Mouse (Mus musculus) right cerebral cortex, postnatal 14 days (tissue): ENCODE measurements around the gene P2ry4.

Experiments used
- DNase-seq: peaks from one replicate; pipeline ENCODE4 v3.0.0; 2022

The P2ry4 gene

DNA sequence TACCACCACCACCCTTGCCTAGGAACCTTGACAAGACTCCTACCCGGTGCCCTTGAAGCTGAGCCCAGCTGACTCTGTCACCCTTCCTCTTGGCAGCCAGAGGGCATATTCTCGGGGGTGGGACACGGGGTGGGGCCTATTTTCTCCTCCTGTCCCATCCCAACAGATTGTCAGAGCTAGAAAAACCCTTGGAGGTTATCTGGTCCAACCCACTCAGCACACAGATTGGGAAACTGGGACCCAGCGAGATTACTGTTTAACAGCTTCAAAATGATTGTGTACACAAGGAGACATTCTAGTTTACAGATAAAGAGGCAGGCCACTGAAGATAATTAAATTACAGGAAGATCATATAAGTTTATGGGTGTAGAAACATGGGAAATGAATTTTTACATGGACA is at the start of gene P2ry4:
P2ry4 (minus strand) TSS at position 79 of the 400 bp plus-strand sequence.
- no peak for DNase-seq

DNA sequence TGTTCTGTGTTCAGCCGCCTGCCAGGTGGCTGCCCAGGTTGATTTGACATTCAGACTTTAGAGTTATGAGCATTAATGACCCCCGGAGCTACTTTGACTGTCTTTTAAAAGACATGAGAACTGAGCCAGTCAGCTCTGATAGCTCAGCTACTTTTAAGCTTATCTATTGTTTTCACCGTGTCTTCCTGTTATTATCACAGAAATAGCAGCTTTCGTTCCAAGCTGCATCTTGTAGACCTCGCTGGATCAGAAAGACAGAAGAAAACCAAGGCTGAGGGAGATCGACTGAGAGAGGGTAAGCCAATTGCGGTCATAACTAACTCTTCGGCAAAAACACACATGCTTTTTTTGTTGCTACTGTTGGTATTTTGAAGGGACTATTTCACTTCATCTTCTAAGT is 43.8 kb upstream of the P2ry4 start:
- DNase-seq: no peak

DNA sequence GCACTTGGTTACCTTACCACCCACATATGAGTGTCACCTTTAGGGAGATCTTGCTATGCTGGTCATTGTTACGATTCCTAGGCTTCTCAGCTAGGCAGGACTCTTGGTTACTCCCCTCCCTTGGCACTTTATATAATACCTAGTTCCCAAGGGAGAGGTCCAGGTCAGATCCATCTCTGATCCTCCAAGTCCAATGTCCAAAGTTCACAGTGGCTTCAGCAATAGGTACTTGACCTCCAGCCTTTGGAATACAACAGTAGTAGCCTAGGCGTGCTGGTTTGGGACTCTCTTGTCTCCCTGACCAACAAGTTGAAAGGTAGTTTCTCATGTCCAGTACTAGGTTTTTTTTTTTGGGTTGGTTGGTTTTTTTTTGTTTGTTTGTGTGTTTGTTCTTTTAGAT is 34.4 kb upstream of the P2ry4 start:
- DNase-seq: no peak

DNA sequence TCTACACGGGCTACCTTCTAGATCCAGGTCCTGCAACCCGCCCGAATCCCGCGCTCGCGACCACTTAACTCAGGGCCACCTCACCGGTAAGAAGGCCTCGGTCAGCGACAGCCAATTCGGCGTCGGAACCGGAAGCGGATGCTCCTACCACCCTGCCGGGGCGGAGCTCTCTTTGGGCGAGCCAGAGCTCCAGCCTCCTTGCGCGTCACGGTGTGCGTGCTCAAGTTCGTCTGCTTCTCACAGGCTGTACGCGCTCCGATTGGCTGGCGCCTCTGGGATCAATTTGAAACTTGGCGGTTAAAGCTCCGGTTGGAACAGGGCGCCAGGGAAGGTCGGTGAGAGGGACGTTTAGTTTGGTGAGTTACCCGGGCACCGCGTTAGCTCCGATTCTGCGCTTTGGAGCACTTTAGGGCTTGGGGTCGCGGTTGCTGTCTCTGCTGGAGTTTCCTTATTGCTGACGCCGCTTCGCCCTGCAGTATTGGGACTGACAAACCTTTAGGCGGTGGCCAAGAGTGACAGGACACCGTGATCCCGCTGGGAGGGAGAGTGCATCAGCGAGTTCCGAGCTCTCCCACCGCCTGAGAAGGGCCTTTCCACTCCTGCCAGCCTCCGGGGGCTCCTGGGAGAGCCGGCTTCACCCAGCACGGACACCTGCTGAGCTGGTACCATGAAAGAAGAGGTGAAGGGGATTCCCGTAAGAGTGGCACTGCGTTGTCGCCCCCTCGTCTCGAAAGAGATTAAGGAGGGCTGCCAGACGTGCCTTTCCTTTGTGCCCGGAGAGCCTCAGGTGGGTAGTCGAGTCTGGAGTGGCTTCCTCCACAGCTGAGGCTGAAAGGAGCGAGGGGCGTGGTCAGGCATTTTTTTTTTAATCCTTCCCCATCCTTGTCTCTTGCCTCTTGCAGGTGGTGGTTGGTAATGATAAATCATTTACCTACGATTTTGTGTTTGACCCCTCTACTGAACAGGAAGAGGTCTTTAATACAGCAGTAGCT is 31.4 kb upstream of the P2ry4 start, which contains the start of gene Pdzd11:
Pdzd11 (minus strand) TSS at position 767 of the 992 bp plus-strand sequence.
- DNase-seq: peak; percentile 85

DNA sequence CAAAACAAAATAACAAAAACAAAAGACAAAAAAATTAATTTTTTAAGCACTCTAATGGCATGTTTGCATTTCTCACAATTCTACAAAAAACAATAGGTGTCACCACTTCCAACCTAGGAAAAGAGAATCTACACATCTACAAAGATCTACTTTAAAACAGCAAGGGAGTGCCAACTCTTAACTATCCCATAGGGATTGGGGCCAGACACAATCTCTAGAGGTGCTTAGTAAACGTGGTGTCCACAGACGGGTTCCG is 30.8 kb upstream of the P2ry4 start, which contains the start of gene Kif4:
Kif4 (plus strand) TSS at position 192 of the 256 bp plus-strand sequence.
- no peak for DNase-seq

DNA sequence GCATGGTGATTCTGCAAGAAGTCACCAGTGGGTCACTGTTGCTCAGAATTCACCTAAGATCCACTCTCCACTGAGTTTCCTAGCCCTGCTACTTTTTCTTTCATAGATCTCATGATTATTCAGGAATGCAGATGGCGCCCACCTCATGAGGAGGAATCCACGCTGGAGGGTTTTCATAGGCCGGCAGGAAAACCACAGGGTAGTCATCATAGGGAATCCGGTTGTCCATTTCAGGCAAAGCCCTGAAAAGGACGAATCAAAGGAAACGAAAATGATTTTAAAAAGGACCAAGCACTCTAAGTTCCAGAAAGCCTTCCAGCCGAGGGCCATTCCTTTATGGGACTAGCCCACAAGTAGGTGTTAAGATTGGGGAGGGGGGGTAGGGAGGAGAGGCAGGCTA is 30.5 kb upstream of the P2ry4 start:
- DNase-seq: no peak

DNA sequence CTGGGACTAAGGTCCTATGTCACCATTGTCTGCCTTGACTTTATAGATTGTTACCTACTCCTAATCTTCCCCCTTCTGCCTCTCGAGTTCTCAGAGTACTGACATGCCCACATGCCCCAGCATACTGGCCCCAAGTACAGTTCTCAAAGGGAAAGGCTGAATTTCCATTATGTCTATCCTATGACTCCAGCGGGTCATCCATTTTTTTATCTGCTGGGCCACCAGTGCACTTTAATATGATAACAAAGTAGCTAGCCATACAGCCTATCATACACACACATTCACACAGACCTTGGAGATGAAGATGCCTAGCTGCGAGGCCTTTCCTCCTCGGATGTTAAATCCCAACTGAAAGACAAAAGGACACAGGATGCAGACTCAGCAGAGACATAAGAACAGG is 29.6 kb upstream of the P2ry4 start:
- no peak for DNase-seq

DNA sequence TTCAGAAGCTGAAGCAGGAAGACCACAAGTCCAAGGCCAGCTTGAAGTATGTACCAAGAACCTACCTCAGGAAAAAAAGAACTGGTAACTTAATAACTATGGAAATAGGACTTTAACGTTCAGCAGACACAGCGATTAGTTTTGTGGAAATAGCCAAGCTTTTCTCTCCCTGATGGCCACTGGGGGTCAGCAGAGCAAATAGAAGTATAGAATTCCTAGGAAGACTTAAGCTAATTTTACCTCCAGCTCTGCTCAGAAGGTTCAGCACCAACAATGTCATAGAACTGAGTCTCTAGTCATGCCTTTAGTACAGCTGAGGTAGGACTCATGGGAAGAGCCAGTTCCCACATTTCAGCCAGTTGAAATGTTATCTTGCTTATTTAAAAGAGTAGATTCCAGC is 26.7 kb upstream of the P2ry4 start:
- no peak for DNase-seq

DNA sequence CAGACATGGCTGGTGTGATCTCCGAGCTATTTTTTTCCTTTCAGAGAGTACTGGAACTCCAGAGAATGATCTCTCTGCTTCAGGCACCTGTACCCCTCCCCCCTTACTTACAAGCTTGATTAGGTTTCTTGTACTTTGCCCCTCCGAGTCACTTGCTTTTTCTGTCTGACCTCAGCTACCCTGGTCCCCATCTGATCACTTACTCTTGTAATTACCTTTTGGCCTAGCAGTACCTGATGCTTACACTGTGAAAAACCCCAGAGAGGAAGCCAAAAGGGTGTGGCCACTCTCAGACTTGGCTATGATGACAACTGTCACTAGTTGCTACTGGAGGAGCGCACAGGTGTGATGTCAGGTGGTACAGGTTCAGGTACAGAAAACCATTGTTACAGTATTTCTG is 23.8 kb upstream of the P2ry4 start:
- no peak for DNase-seq

DNA sequence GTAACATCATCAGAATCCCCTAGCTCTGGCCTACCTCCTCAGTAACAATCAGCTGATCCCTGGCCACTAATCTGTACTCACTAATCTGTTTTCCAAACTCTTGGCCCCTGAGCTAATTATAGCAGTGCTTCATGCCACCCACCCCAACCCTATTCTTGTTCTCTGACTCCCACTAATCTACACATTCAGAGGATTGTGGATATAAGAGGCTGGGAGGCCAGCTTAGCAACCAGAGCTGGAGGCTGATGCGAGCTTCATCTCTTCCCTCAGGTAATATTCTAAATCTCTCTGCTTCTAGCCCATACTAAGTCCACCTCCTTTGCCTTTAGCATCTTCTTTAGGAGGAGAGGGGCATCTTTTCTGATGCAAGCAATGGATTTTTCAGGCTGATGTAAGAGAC is 10.6 kb upstream of the P2ry4 start, which contains the start of gene Arr3:
Arr3 (plus strand) TSS at position 184 of the 400 bp plus-strand sequence.
- DNase-seq: no peak

DNA sequence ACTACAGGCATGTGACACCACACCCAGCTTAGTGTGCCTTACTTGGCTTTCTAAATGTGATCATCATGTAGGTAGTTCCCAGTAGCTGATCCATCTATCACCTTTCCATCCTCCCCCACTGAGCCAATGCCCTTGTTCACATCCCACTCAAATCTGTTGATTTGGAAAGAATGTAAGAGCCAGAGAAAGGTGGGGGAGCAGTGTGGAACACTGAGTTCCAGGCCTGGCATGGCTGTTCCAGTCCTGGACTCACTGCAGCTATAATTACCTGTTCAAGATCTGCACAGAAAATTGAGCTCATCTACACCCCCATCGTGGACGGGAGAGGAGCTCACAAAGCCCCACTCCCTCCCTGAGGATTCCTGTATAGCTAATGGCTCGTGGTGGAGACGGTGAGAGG is 5.1 kb upstream of the P2ry4 start:
- no peak for DNase-seq

DNA sequence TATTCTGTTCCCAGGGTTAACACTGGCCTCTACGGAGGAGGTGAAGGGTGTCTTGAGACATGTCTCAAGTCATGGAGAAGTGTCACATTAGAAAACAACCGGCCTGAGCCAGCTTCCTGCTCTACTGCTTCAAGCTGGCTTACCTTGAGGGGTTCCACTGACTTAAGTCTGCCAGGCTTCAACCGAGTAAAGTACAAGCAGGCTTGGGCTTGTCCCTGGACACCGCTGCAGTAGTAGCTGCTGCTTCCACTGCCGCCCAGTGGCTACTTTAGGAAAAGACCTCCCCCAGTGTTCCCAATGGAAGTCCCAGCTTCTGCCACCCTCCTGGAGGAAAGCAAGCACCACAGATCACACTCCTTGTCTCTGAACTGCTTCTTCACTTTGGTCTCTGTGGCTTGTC is 2.8 kb upstream of the P2ry4 start:
- peak; percentile 54 for DNase-seq

DNA sequence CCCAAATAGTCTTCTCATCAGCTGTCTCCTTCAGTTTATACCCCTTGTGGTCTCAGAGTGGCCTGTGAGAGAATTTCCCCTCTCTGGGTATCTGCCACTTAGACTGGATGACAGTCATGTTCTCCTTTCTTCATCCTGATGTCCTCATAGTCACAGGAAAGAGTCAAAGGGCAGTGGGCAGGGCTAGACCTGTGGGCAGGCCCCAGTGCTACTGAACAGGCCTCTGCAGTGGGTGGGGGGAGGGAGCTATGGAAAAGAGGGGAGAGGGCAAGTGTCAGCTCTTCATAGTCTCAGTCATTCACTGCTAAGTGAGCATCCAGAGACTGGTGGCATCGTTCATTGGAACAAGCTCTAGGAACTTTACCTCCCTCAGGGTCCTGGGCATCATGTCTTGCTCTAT is 22.7 kb downstream of the P2ry4 start, which contains the start of gene Awat1:
Awat1 (plus strand) TSS at position 301 of the 400 bp plus-strand sequence.
- DNase-seq: no peak

DNA sequence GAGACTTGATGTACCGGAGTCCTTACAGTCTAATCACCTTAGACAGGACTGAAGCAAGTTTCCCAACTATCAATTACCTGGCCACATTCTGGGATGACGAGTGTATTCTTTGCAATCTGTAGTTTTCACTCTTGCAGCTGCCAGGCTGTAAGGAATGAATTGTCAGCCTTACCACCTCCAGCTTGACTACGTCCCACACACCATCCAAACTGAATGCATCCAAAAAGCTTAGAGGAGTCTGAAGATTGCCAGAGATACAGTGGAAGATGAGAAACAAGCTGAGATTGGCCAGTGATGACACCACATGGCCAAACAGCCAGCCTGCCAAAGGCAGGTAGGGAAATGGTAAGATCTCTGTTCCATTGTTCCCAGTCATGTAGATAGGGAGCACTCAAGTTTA is 29.0 kb downstream of the P2ry4 start:
- DNase-seq: no peak

DNA sequence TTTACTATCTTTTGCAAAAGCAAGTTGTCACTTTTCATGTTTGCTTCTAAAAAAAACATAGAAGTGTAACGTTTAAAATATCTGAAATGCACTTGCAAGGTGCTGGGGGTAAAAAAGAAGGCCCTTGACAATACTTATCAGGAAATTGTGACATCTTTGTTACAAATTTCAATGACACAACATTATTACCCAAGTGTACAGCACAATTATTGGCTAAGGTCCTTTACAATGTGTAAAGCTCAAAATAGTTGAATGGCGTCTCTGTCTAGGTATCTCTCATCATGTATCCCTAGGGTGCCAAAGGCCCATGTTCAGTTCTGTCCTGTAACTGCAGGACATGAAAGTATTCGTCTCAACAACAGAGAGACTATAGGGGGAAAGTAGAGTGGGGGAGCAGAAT is 38.6 kb downstream of the P2ry4 start:
- DNase-seq: no peak
